Mouse (Mus musculus) midbrain, embryonic 16.5 days (tissue): ENCODE data around the gene Tecpr2. TPM values are rescaled to one million over a fixed set of nuclear protein-coding genes. Genes with fewer than 3 reads are reported as not detected.
A peak's percentile ranks its signal among the peaks of the same experiment; 100 is the strongest.

Source experiments
- ATAC-seq: fragments of 200-750 bp; cut with Nextera tagmentation; 2 replicates; pipeline ENCODE4 v1.8.0; 2017; ENCODE audit warnings: moderate TSS enrichment
- H3K27ac ChIP-seq: fragments of 300-500 bp; sonication (generic); 2 replicates; pipeline ENCODE4 v1.5.1; 2014; ENCODE audit warnings: mild to moderate bottlenecking, low read length, mixed read lengths
- H3K27me3 ChIP-seq: fragments of 300-500 bp; sonication (generic); 2 replicates; pipeline ENCODE4 v1.6.1; 2014; ENCODE audit warnings: low read depth, low read length, mixed read lengths; ENCODE audit not compliant: control insufficient read depth, insufficient read depth
- H3K36me3 ChIP-seq: fragments of 300-500 bp; sonication (generic); 2 replicates; pipeline ENCODE4 v1.6.1; 2014; ENCODE audit warnings: mild to moderate bottlenecking, low read length, moderate library complexity, mixed read lengths; ENCODE audit not compliant: control insufficient read depth, insufficient read depth
- H3K4me1 ChIP-seq: fragments of 300-500 bp; sonication (generic); 2 replicates; pipeline ENCODE4 v1.6.1; 2014; ENCODE audit warnings: mild to moderate bottlenecking, low read length, mixed read lengths; ENCODE audit not compliant: control insufficient read depth, insufficient read depth
- H3K4me2 ChIP-seq: fragments of 300-500 bp; sonication (generic); 2 replicates; pipeline ENCODE4 v1.6.1; 2014; ENCODE audit warnings: mild to moderate bottlenecking, low read length, mixed read lengths
- H3K4me3 ChIP-seq: fragments of 300-500 bp; sonication (generic); 2 replicates; pipeline ENCODE4 v1.5.1; 2014; ENCODE audit warnings: low read depth, mild to moderate bottlenecking, low read length, moderate library complexity, mixed read lengths
- H3K9ac ChIP-seq: fragments of 300-500 bp; sonication (generic); 2 replicates; pipeline ENCODE4 v1.6.1; 2014; ENCODE audit warnings: low read depth, low read length, mixed read lengths
- H3K9me3 ChIP-seq: fragments of 300-500 bp; sonication (generic); replicated peaks from 2 replicates; pipeline ENCODE4 v1.6.1; 2014; ENCODE audit warnings: mild to moderate bottlenecking, low read length, mixed read lengths; ENCODE audit not compliant: control insufficient read depth, poor library complexity, severe bottlenecking
- WGBS: fragments of 180-500 bp; shearing (Covaris S2); extraction: QIAGEN DNeasy Blood & Tissue Kit; methylation state at CpG from one replicate; pipeline ENCODE4 v1.1.7; 2014; 5-methylcytosine and 5-hydroxymethylcytosine counted together
- polyA plus RNA-seq: library from polyadenylated mRNA; unstranded; fragments of >200 nt; fragmentation: Nextera tagmentation; extraction: Ambion mirVana; gene quantifications from 2 replicates; pipeline ENCODE4 v1.2.1, GENCODE M21; 2015

Tecpr2 gene
- 7.9 and 8.4 TPM in 2 replicates for polyA plus RNA-seq

- Histone ChIP-seq H3K36me3 (no peaks in the 10 kb centered on the region), H3K9me3 (no peaks in the 10 kb centered on the region), H3K4me3 (peak within 1 kb of the TSS; percentile 69), H3K9ac (peak within 1 kb of the TSS; percentile 90), H3K4me1 (peaks cover 22% of the 10 kb centered on the region), H3K27ac (peak within 1 kb of the TSS; percentile 91), H3K4me2 (peak within 1 kb of the TSS; percentile 92), H3K27me3 (no peaks in the 10 kb centered on the region)
- under 1% methylated on average over 63 of the region's 74 CpGs for WGBS
- peak; percentile 99 for ATAC-seq
Measured at GRCm38 (mm10) chr12:110889036-110890020, at the start of gene Tecpr2, which contains the start of gene Cinp. Tecpr2 (plus strand) TSS chr12:110889264. Cinp (minus strand) TSS chr12:110889145.

GRCm38 (mm10) chr12:110840348-110841198 is 48.5 kb upstream of the Tecpr2 start, which contains the start of gene Mok:
Mok (minus strand) TSS chr12:110840939.
- Histone ChIP-seq H3K4me2 (peak within 1 kb of the TSS; percentile 58), H3K9me3 (no peaks in the 10 kb centered on the region), H3K36me3 (no peaks in the 10 kb centered on the region), H3K27me3 (peaks cover 13% of the 10 kb centered on the region), H3K27ac (peak within 1 kb of the TSS; percentile 65), H3K4me1 (peaks cover 12% of the 10 kb centered on the region), H3K4me3 (peak within 1 kb of the TSS; percentile 59), H3K9ac (peak within 1 kb of the TSS; percentile 65)
- peak; percentile 86 for ATAC-seq
- WGBS = under 1% methylated on average over 69 of the region's 71 CpGs

GRCm38 (mm10) chr12:110841731-110842493 is 47.2 kb upstream of the Tecpr2 start:
- Histone ChIP-seq H3K36me3 (no peaks in the 10 kb centered on the region), H3K27ac (no peak overlapping the region), H3K4me2 (no peak overlapping the region), H3K9ac (no peak overlapping the region), H3K9me3 (no peaks in the 10 kb centered on the region), H3K4me1 (peaks cover 17% of the 10 kb centered on the region), H3K4me3 (no peak overlapping the region), H3K27me3 (peaks cover 22% of the 10 kb centered on the region)
- WGBS = 81% methylated on average over 5 of the region's 5 CpGs
- ATAC-seq = no peak

- H3K9ac ChIP-seq = peak overlapping the region; percentile 43; the same call in 1 of the 2 replicates
- ATAC-seq = 0 out of 2 replicates have a peak, but pooled peaks have one; percentile 11
- H3K9me3 ChIP-seq = no peaks in the 10 kb centered on the region
- peak overlapping the region; percentile 57 for H3K4me2 ChIP-seq
- WGBS = 20% methylated on average over 32 of the region's 32 CpGs
- peaks cover 22% of the 10 kb centered on the region for H3K27me3 ChIP-seq
- no peak overlapping the region for H3K27ac ChIP-seq
- H3K36me3 ChIP-seq = no peaks in the 10 kb centered on the region
- H3K4me1 ChIP-seq = peaks cover 14% of the 10 kb centered on the region
- H3K4me3 ChIP-seq = peak overlapping the region; percentile 25
Measured at GRCm38 (mm10) chr12:110843194-110844048, 45.6 kb upstream of the Tecpr2 start.

- no peaks in the 10 kb centered on the region for H3K36me3 ChIP-seq
Measured at GRCm38 (mm10) chr12:110844227-110845130, 44.6 kb upstream of the Tecpr2 start.

GRCm38 (mm10) chr12:110845131-110845880 is 43.8 kb upstream of the Tecpr2 start:
- peaks cover 22% of the 10 kb centered on the region for H3K27me3 ChIP-seq
- peak overlapping the region; percentile 38 for H3K9ac ChIP-seq
- peak overlapping the region; percentile 57 for H3K4me2 ChIP-seq
- no peak overlapping the region for H3K27ac ChIP-seq
- no peaks in the 10 kb centered on the region for H3K9me3 ChIP-seq
- H3K4me3 ChIP-seq = peak overlapping the region; percentile 30
- 0 out of 2 replicates have a peak, but pooled peaks have one; percentile 22 for ATAC-seq
- peaks cover 9% of the 10 kb centered on the region; the same call in 1 of the 2 replicates for H3K4me1 ChIP-seq
- under 1% methylated on average over 36 of the region's 36 CpGs for WGBS
- H3K36me3 ChIP-seq = no peaks in the 10 kb centered on the region

More at GRCm38 (mm10) chr12:110844227-110845130, 44.6 kb upstream of the Tecpr2 start:
- Histone ChIP-seq H3K9me3 (no peaks in the 10 kb centered on the region), H3K27ac (no peak overlapping the region), H3K4me1 (peaks cover 14% of the 10 kb centered on the region), H3K9ac (no peak overlapping the region), H3K27me3 (peaks cover 22% of the 10 kb centered on the region), H3K4me3 (peak overlapping the region; percentile 30), H3K4me2 (peak overlapping the region; percentile 57)
- WGBS = 1% methylated on average over 42 of the region's 42 CpGs
- ATAC-seq = no peak
